Mouse (Mus musculus): ENCODE results near the gene Id1.

DNA sequence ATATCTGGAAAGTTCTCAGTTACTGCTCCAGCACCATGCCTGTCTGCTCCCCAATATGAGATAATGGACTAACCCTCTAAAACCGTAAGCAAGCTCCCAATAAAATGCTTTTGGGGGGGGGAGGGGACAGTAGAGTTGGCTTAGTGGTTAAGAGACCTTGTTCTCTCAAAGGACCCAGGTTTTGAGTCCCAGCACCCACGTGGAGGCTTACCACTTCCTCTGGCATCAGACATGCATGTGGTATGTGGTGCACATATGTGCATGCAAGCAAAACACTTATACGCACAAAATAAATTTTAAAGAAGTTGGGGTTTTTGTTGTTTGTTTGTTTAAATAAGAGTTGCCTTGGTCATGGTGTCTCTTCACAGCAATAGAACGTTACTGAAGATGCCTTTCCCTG is 39.3 kb downstream of the Id1 start:
- TF ChIP-seq CTCF (IDR thresholded peaks at IDR 0.05; ENCODE audit: low read depth) (no peak), EP300 (IDR thresholded peaks at IDR 0.05; ENCODE audit: low read depth) (no peak)
